Mouse (Mus musculus): ENCODE measurements around the gene Ndufs4. TPM values are rescaled to one million over a fixed set of nuclear protein-coding genes. Genes with fewer than 3 reads are reported as not detected.
"Not testable (repeated sequence)": the region's sequence is repeated elsewhere in the genome, so short reads cannot be mapped to it uniquely, and the experiment has no call there.

Gene Ndufs4
- polyA plus RNA-seq, 1 experiment from 2014 or later: 159 TPM

DNA sequence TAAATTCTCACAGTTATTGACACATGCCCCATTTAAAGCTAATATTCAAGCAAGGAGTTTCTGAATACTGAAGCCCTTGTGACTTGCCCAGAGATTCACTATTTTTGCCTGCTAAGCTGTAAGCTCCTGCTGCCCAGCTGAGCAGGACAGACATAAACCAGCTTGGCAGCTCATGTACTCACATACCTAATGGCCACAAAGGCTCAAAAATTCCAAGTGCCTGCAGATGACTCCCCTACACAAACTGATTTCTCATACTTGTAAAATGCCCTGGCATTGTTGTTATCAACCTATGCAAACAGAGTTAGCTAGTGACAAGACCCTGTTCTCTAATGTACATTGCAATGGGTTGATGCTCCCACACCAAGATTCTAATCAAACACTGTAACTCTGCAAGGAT, 68.9 kb downstream of the Ndufs4 start:
- H3K4me1 ChIP-seq (replicated peaks): peaks cover 11% of the 10 kb centered on the region
- no peaks in the 10 kb centered on the region for H3K9me3 ChIP-seq (replicated peaks)
- DNase-seq (no peak), ATAC-seq (ENCODE audit: low read depth) (no peak)
- H3K4me2 ChIP-seq: no peak overlapping the region
- H3K27ac ChIP-seq: no peak overlapping the region
- H3K27me3 ChIP-seq: no peaks in the 10 kb centered on the region
- no peak overlapping the region for H3K9ac ChIP-seq
- H3K36me3 ChIP-seq: no peaks in the 10 kb centered on the region
- H3K4me3 ChIP-seq (replicated peaks): no peak overlapping the region

DNA sequence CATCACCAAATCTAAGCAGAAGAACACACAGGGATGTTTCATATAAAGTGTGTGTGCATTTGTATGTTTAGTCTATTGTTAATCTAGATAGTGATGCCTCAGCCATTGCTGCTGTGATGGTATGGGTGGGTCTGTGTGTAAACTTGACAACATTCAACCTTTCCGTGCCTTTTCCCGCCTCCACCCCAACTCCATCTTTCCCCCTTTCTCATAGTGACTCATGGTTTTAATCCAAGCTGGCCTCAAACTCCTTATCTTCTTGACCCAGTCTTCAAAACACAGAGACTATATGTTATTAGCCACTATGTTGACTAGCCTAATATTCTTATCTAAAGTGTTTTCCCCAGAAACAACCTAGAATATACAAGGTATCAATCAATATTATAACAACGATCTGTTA, 72.7 kb downstream of the Ndufs4 start:
- 53% methylated on average over 3 of the region's 3 CpGs for WGBS (ENCODE audit: insufficient replicate concordance)
- Histone ChIP-seq H3K27me3 (no peaks in the 10 kb centered on the region), H3K9me3 (replicated peaks) (no peaks in the 10 kb centered on the region), H3K36me3 (peaks cover 4% of the 10 kb centered on the region; the same call in 1 of the 2 replicates), H3K9ac (no peak overlapping the region), H3K27ac (peak overlapping the region; percentile 72; the same call in 1 of the 2 replicates), H3K4me3 (replicated peaks) (no peak overlapping the region), H3K4me1 (replicated peaks) (peaks cover 11% of the 10 kb centered on the region), H3K4me2 (no peak overlapping the region)
- ATAC-seq (ENCODE audit: low read depth) (peak; percentile 84), DNase-seq (no peak)

DNA sequence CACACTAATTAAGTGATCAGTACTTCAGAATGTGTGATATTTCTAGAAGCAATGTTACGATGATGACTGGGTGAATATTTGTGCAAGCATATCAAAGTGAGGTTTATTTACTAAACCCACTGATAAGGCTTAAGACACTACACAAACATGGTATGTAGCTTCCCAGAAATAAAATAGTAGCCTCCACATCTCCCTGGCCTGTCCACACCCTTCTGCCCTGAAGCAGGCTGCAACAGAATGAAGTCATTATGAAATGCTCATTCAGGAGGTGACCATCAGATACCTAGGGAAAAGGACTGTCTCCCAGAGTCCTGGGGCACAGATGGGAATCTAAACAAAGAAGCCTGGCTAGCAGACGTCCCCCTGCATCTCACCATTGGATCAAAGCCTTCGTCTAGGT, 73.1 kb downstream of the Ndufs4 start:
- Histone ChIP-seq H3K27ac (peak overlapping the region; percentile 72; the same call in 1 of the 2 replicates), H3K4me3 (replicated peaks) (no peak overlapping the region), H3K9ac (no peak overlapping the region), H3K9me3 (replicated peaks) (no peaks in the 10 kb centered on the region), H3K4me2 (no peak overlapping the region), H3K4me1 (replicated peaks) (peaks cover 9% of the 10 kb centered on the region), H3K27me3 (no peaks in the 10 kb centered on the region), H3K36me3 (peaks cover 4% of the 10 kb centered on the region; the same call in 1 of the 2 replicates)
- ATAC-seq (ENCODE audit: low read depth) (peak; percentile 69), DNase-seq (no peak)
- 70% methylated on average over 3 of the region's 3 CpGs for WGBS (ENCODE audit: insufficient replicate concordance)

DNA sequence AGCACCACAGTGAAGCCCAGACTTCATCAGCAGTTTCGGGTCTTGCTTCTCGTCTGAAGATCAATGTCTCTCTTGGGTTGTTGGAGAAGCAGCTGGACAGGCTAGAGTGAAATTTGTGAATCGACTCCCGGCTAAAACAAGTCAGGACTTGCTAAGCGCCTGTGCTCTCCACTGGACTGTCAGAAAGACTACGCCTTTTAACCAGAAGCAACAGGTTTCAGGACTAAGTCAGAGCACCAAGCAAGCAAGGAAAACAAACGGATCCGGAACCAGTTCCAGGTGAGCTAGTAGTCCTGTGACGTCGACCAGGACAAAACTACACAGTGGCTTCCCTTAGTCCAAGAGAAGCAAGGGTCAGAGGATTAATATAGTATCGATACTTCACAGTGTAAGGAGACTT, 77.5 kb downstream of the Ndufs4 start:
- no peak overlapping the region for H3K4me3 ChIP-seq (replicated peaks)
- peaks cover 4% of the 10 kb centered on the region; the same call in 1 of the 2 replicates for H3K36me3 ChIP-seq
- H3K27me3 ChIP-seq: no peaks in the 10 kb centered on the region
- H3K9me3 ChIP-seq (replicated peaks): no peaks in the 10 kb centered on the region
- 85% methylated on average over 11 of the region's 11 CpGs for WGBS (ENCODE audit: insufficient replicate concordance)
- DNase-seq: no peak
- no peak overlapping the region for H3K9ac ChIP-seq
- no peak overlapping the region for H3K27ac ChIP-seq
- no peak for ATAC-seq (ENCODE audit: low read depth)
- peaks cover 6% of the 10 kb centered on the region for H3K4me1 ChIP-seq (replicated peaks)
- H3K4me2 ChIP-seq: no peak overlapping the region

DNA sequence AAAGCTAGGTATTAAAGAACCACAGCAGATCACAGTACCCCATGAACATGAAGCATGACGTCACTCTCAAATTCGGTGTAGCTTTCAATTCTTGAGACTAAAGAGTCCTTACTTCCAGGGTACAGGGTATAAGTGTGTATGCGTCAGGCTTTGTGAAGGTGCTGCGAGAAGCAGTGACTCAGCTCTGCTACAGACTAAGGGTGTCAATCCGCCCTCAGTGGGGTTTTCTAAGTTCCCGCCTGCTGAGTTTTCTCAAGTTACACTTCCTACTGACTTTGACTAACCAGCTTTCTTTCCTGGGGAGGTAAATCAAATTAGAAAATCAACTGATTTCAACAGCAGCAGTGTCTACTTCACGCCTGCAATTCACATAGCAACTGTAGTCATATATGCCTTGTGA, 83.4 kb downstream of the Ndufs4 start:
- Histone ChIP-seq H3K27ac (no peak overlapping the region), H3K27me3 (no peaks in the 10 kb centered on the region), H3K9ac (no peak overlapping the region), H3K4me2 (no peak overlapping the region), H3K4me3 (replicated peaks) (no peak overlapping the region), H3K9me3 (replicated peaks) (no peaks in the 10 kb centered on the region), H3K36me3 (0 out of 2 replicates have a peak, but pooled peaks cover 6% of the 10 kb centered on the region), H3K4me1 (replicated peaks) (peaks cover 11% of the 10 kb centered on the region; the same call in 1 of the 2 replicates)
- no peak for ATAC-seq (ENCODE audit: low read depth)
- no peak for DNase-seq
- WGBS (ENCODE audit: insufficient replicate concordance): 77% methylated on average over 7 of the region's 7 CpGs

DNA sequence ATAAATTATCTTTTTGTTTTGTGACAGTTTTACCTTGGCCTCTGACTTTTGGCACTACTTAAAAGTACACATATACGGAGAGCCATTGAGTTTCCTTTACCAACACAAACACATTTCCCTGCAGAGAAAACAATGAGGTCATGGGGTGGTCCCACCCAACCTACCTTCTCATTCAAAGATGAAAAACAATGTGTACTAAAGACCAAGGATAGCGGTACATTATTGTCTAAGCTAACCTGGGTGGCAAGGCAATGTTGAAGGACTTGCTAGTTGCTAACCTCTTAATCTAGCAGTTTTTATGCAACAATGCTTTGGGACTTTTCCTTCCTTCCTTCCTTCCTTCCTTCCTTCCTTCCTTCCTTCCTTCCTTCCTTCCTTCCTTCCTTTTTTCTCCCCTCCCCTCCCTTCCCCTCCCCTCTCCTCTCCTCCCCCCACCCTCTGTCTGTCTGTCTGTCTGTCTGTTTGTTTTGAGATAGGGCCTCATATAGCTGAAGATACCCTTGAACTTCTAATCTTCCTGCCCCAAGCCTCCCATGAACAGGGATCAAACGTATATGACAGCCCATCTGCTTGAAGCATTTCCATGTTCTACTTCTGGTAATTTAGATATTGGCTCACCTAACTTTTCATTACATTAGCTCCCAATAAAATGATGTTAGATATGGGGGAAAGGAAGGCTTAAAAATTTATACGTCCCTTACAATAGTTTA, 84.4 kb downstream of the Ndufs4 start:
- peaks cover 11% of the 10 kb centered on the region; the same call in 1 of the 2 replicates for H3K4me1 ChIP-seq (replicated peaks)
- no peak overlapping the region for H3K4me2 ChIP-seq
- H3K27me3 ChIP-seq: no peaks in the 10 kb centered on the region
- H3K27ac ChIP-seq: no peak overlapping the region
- no peaks in the 10 kb centered on the region for H3K9me3 ChIP-seq (replicated peaks)
- no peak overlapping the region for H3K9ac ChIP-seq
- ATAC-seq (ENCODE audit: low read depth): peak; percentile 61; the same call in 1 of the 2 replicates
- 0 out of 2 replicates have a peak, but pooled peaks cover 12% of the 10 kb centered on the region for H3K36me3 ChIP-seq
- DNase-seq: no peak
- no peak overlapping the region for H3K4me3 ChIP-seq (replicated peaks)
- WGBS (ENCODE audit: insufficient replicate concordance): 65% methylated on average over 4 of the region's 4 CpGs

DNA sequence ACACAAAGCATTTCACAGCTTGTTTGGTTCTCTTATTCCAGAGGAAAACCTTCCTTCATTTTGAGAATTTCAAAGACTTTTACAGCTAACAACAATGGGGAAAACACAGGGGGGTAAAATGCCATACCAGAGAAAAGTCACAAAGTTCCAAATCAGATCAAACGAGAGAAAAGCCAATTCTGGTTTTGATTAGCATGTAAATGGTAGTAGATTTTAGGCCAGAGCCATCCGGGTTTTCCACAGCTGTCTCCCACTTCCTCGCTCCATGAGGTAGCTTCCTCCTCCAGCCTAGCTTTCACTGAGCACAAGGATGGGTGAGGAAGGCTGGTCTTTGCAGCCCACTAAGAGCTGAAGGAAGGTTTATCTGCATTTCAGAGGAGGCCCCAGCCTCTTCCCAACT, 90.3 kb downstream of the Ndufs4 start:
- ATAC-seq (ENCODE audit: low read depth): no peak
- no peaks in the 10 kb centered on the region for H3K27me3 ChIP-seq

DNA sequence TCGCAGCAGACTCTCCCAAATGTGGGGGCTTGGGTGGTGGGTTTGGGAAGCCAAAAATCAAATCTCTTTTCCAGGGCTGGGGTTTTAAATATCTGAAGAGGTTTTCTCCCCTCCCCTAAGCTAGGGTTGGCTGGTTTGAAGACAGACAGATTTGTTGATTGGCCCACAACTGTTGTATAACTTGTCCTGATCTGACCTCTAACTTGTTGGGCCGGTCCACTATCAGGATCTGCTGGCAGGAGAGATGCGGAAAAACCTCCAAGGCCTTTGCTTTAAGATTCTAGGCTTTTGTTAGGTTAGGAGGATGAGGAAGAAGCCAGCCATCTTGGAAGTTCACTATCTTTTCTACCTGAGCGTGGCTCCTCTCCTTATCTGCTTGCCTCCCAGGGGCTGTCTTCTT, 91.5 kb downstream of the Ndufs4 start:
- Histone ChIP-seq H3K27ac (no peak overlapping the region), H3K4me3 (replicated peaks) (no peak overlapping the region), H3K36me3 (0 out of 2 replicates have a peak, but pooled peaks cover 7% of the 10 kb centered on the region), H3K27me3 (no peaks in the 10 kb centered on the region), H3K4me1 (replicated peaks) (no peaks in the 10 kb centered on the region), H3K9me3 (replicated peaks) (no peaks in the 10 kb centered on the region), H3K4me2 (no peak overlapping the region), H3K9ac (no peak overlapping the region)
- WGBS (ENCODE audit: insufficient replicate concordance): 74% methylated on average over 4 of the region's 4 CpGs
- ATAC-seq (ENCODE audit: low read depth) (no peak), DNase-seq (no peak)

More for the DNA sequence above, 90.3 kb downstream of the Ndufs4 start:
- Histone ChIP-seq H3K4me1 (replicated peaks) (no peaks in the 10 kb centered on the region), H3K9ac (no peak overlapping the region), H3K4me2 (no peak overlapping the region), H3K9me3 (replicated peaks) (no peaks in the 10 kb centered on the region), H3K4me3 (replicated peaks) (no peak overlapping the region), H3K36me3 (0 out of 2 replicates have a peak, but pooled peaks cover 7% of the 10 kb centered on the region), H3K27ac (no peak overlapping the region)
- WGBS (ENCODE audit: insufficient replicate concordance): 64% methylated on average over 3 of the region's 3 CpGs
- DNase-seq: no peak

DNA sequence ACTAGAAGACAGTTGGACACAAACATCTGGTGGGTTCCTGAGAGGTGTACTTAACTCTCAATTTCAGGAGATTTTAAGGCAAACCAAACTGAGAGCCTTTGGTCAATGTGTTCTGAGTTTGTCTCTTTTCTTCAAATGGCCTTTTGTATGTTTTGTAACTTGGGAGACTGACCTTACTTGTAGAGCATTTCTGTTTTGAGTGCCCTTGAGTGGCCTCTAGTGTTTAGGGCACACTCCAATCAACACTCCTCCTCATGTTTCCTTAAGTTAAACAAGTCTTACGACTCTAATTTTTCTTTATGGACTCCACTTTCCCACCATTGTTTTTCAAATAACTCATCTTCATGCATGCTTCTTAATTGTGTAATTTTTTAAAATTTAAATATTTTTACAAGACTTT, 98.6 kb downstream of the Ndufs4 start:
- Histone ChIP-seq H3K27ac (no peak overlapping the region), H3K27me3 (no peaks in the 10 kb centered on the region), H3K4me2 (no peak overlapping the region), H3K9me3 (replicated peaks) (no peaks in the 10 kb centered on the region), H3K4me1 (replicated peaks) (no peaks in the 10 kb centered on the region), H3K4me3 (replicated peaks) (no peak overlapping the region), H3K9ac (no peak overlapping the region), H3K36me3 (peaks cover 5% of the 10 kb centered on the region; the same call in 1 of the 2 replicates)
- no peak for ATAC-seq (ENCODE audit: low read depth)
- DNase-seq: no peak
- 80% methylated on average over 1 of the region's 1 CpGs for WGBS (ENCODE audit: insufficient replicate concordance)

DNA sequence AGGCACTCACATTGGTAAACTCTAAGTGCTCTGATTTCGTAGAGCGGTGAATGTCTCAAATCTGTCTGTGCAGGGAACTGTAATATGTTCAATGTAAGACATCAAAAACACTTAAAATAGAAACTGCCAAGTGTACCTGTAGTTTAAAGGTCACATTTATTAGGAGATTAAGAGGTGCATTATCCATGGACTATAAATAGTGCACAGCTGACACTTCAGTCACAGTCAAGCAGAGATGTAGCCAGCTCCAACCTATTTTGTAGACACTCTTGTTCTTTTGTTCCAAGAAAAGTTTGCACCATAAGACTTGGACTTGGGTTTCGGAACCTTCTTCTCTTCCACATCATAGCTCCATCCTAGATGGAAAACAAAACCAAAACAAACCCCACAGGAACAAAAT, 99.5 kb downstream of the Ndufs4 start:
- H3K36me3 ChIP-seq: peaks cover 5% of the 10 kb centered on the region; the same call in 1 of the 2 replicates
- no peaks in the 10 kb centered on the region for H3K9me3 ChIP-seq (replicated peaks)
- no peak overlapping the region for H3K27ac ChIP-seq
- no peak overlapping the region for H3K4me2 ChIP-seq
- no peak for DNase-seq
- H3K9ac ChIP-seq: no peak overlapping the region
- no peaks in the 10 kb centered on the region for H3K27me3 ChIP-seq
- no peak for ATAC-seq (ENCODE audit: low read depth)
- 85% methylated on average over 3 of the region's 3 CpGs for WGBS (ENCODE audit: insufficient replicate concordance)
- no peaks in the 10 kb centered on the region for H3K4me1 ChIP-seq (replicated peaks)
- H3K4me3 ChIP-seq (replicated peaks): no peak overlapping the region

DNA sequence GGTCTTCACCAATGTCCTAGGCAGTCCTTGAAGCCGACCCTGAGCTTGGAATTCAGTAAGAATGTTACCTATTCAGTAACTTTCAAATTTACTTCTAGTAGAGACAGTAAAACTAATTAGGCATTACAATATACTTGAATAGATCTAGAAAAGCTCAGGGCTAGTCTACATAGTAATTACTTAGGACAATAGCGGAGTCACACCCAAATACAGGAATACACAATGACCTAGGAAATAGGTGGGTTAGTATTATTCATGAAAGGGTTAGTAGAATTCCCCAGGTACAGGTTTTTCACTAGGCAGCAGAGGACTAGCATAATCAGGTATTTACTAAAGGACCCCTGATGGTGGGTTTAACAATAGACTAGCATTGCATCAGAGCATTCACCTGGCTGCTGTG, 109.4 kb downstream of the Ndufs4 start:
- H3K9me3 ChIP-seq (replicated peaks); H3K27me3 ChIP-seq; H3K4me1 ChIP-seq (replicated peaks); H3K4me3 ChIP-seq (replicated peaks); ATAC-seq (ENCODE audit: low read depth); H3K27ac ChIP-seq; DNase-seq; H3K4me2 ChIP-seq; H3K36me3 ChIP-seq; H3K9ac ChIP-seq: not testable (repeated sequence)
- WGBS (ENCODE audit: insufficient replicate concordance): 76% methylated on average over 2 of the region's 2 CpGs

DNA sequence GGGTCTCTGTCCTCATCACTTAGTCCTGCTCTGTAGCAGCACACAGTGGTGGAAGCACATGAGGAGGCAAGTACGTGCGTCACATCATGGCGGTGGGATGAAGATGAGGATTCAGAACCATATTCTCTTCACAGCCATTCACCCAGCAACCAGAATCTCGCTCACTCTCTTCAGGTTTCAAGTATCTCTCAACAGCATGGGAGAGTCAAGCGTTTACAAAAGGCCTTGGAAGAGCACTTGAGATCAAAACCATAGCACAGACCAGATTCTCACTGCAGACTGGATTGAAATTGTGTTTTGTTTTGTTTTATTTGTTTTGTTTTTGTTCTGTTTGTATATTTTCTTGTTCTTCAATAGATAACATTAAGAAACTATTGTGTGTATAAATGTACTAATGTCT, 110.8 kb downstream of the Ndufs4 start:
- WGBS (ENCODE audit: insufficient replicate concordance): 75% methylated on average over 5 of the region's 5 CpGs
- no peak for DNase-seq
- H3K27me3 ChIP-seq: no peaks in the 10 kb centered on the region

More for the DNA sequence above, 110.8 kb downstream of the Ndufs4 start:
- Histone ChIP-seq H3K4me3 (replicated peaks) (no peak overlapping the region), H3K4me1 (replicated peaks) (no peaks in the 10 kb centered on the region), H3K9ac (no peak overlapping the region), H3K9me3 (replicated peaks) (no peaks in the 10 kb centered on the region), H3K36me3 (no peaks in the 10 kb centered on the region), H3K4me2 (no peak overlapping the region), H3K27ac (no peak overlapping the region)
- ATAC-seq (ENCODE audit: low read depth): no peak

Data from liver, embryonic 13.5 days (tissue).